Mouse (Mus musculus): ENCODE data around the gene Suclg2. TPM values are rescaled to one million over a fixed set of nuclear protein-coding genes. Genes with fewer than 3 reads are reported as not detected.
"Not testable (repeated sequence)": the region's sequence is repeated elsewhere in the genome, so short reads cannot be mapped to it uniquely, and the experiment has no call there.

Gene Suclg2
- total RNA-seq, 2 experiments from 2014 or later: 121 to 162 TPM

GRCm38 (mm10) chr6:95635411-95635810 is 83.2 kb downstream of the Suclg2 start:
- no peak for DNase-seq (ENCODE audit: low spot score in 2 of 2)

- DNase-seq (ENCODE audit: low spot score in 2 of 2): no peak
Observed at GRCm38 (mm10) chr6:95629071-95629470, 89.5 kb downstream of the Suclg2 start.

- no peak for DNase-seq (ENCODE audit: low spot score in 2 of 2)
Observed at GRCm38 (mm10) chr6:95621821-95622220, 96.8 kb downstream of the Suclg2 start.

DNA sequence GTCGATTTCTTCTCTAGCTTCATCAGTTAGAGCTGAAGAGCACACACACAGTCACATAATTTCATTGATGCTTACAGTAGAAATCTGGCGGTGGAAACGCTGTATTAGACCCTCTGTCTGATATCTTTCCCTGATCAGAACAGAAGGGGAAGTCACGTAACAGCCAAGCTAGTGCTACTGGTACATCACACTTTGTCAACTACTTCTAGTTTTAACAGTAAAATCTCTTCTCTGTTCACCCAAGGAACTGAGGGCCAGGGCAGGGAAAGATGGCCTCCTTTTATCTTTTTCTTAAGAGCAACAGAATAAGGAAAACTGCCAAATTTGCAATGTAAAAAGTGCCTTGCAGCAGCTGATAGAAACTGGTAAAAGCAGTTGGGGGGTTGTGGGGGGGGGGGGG is 97.8 kb downstream of the Suclg2 start:
- no peak for DNase-seq (ENCODE audit: low spot score in 2 of 2)

DNA sequence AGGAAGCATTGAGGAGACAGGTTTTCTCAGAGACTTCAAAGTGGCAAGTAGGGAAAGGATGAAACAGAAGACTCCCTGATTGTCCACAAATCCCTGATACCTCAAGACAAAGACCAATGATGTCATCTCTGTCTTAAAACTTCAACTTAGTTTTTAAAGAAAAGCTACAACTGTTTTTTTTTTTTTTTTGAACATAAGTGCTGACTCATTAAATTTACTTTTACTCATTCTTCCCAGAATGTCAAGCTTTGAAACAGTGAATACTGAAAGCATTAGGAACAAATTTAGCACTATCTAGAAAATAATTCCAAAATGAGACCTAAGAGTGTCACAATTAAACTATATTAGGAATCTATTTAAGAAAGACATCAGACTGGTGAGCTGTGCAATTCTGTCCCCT is 98.8 kb downstream of the Suclg2 start:
- no peak for DNase-seq (ENCODE audit: low spot score in 2 of 2)

GRCm38 (mm10) chr6:95618434-95618833 is 100.2 kb downstream of the Suclg2 start:
- no peak for DNase-seq (ENCODE audit: low spot score in 2 of 2)

GRCm38 (mm10) chr6:95613228-95613627 is 105.4 kb downstream of the Suclg2 start:
- DNase-seq (ENCODE audit: low spot score in 2 of 2): no peak

- no peak for DNase-seq (ENCODE audit: low spot score in 2 of 2)
Observed at GRCm38 (mm10) chr6:95612412-95613022, 106.1 kb downstream of the Suclg2 start.

DNA sequence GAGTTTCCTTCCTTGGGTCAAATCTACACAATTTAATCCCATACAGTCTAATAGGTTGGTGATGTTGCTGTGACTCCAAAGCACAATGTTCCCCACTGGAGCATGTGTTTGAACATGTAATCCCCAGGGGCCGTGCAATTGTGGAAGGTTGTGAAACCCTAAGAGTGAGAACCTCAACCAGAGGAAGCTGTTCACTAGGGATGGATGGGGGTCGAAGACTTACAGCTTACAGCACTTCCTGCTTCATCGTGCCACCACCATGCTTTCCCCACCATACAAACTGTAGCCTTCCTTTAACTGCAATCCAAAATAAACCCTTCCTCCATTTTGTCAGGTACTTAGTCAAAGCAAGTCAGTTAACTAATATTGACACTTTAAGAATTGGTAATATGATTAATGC is 107.5 kb downstream of the Suclg2 start:
- DNase-seq (ENCODE audit: low spot score in 2 of 2): no peak

DNA sequence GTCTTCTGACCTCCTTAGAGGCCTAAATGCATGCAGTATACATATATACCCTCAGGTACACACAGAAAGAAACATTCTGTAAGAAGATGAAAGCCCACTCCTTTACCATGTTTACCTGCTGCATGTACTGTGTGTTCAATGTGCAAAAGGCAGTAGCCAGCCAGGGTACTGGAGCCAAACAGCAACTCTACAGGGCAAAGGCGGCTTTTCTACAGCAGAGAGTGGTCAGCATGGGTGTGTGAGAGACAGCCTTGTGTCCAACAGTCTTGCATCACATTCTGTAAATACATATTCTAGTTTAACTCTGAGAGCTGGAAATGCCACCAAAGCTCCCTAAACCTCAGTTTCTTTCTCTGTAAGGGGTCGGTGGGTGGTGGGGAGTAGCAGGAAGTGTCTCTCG is 110.5 kb downstream of the Suclg2 start:
- no peak for DNase-seq (ENCODE audit: low spot score in 2 of 2)

DNA sequence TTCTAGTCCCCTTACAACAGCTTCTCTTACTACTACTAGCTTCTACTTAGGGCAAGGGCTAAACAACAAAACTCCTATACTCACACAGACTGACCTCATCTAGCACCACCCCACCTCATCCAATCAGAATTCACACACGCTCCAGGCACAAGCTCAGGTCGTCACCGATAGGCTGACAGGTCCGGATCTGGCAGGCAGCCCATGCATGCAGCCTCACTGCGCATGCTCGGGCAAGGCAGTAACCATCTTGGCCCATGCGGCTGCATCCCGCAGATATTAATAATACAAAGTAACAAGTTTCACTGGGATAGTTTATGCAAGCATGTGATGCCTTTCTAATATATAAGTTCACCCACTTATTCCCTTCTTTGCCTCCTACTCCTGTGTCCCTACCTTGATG is 117.9 kb downstream of the Suclg2 start:
- not testable (repeated sequence) for DNase-seq (ENCODE audit: low spot score in 2 of 2)

DNA sequence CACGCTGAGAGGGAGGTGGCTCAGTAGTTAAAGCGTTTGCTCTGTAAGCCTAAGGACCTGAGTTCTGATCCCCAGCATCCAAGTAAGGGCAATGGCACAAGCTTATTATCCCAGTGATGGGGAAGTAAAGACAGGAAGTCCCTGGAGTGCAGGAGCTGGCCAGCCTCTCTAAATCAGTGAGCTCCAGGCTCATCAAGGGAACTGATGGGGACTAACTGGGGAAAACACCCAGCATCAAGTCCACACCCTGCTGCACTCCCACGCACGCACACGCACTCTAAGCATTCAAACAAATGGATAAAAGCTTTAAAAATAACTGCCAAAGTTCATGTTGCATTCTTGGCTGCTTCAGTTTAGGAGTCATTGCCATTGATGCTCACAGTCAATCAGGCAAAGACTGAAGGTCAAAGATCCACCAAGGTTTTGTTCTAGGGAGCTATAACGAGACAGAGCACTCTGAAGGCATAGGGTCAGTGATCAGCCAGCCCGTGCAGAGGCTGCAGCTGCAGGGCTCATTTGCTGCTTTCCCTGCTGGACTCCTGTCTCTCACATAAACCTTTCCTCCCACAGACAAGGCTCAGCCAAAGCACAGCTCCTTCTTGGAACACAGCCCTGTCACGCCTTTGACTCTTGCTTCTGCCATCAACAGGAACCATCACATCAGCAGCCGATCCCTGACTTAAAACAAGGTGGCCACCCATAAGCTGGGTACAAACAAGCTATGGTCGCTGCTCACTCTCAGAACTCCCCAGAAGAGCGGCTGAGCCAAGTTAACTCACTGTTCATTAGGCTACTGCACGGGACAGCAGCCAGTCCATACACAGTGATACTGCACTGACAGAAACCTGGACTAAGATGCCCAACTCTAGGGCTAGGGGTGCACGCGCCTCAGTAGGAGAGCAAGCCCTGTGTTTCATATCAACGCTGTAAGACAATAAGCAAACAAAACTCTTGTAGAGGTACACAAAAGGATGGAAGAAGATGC is 121.5 kb downstream of the Suclg2 start:
- DNase-seq (ENCODE audit: low spot score in 2 of 2): no peak

- DNase-seq (ENCODE audit: low spot score in 2 of 2): no peak
Observed at GRCm38 (mm10) chr6:95595852-95596251, 122.7 kb downstream of the Suclg2 start.

GRCm38 (mm10) chr6:95594239-95594638 is 124.4 kb downstream of the Suclg2 start:
- no peak for DNase-seq (ENCODE audit: low spot score in 2 of 2)

GRCm38 (mm10) chr6:95592396-95592795 is 126.2 kb downstream of the Suclg2 start:
- DNase-seq (ENCODE audit: low spot score in 2 of 2): no peak

DNA sequence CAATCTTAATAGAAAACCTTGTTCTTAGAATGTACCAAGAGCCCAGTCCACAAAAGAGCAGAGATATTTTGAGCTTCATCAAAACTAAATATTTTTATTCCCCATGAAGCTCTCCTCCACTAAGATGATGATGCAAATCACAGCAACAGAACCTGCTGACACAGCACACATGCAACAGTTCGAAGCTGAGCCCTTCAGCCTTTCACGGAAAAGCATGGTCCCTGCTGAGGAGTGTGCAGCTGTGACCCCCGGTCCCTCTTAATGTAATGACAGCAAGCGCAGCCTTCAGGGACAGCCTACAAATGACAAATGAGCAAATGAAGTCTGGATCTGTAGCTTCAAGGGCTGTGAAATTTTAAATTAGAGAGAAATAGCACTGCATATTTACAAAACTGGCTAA is 128.1 kb downstream of the Suclg2 start:
- no peak for DNase-seq (ENCODE audit: low spot score in 2 of 2)

DNA sequence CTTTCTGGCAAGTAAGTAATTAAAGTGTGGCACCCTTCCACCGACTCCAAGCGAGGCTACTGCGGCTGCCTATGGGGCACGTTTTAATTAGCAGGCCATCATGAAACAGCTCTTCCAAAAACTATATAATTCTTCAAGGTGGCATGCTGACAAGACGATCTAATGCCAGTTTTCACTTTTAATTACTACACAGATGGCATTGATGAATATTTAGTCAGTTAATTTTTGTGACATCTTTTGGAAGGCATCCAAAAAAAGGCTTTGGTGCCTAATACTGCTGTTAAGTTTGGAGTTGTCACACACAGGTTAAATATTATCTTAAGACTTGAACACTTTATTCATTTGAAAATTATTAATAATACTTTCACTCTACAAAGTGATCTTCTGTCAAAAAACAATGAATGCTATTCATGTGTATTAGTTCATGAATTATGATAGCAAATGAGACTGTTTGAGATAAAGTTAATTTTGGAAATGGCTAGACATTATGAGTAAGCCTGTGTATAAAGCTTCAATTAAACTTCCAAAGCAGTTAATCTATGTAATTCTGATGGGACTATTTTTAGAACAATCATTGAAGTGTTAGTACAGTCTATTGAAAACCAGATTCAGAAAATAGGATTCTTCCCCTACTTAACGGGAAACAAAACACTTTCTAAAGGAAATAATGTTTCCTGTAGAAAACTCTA is 131.3 kb downstream of the Suclg2 start:
- DNase-seq (ENCODE audit: low spot score in 2 of 2): no peak

DNA sequence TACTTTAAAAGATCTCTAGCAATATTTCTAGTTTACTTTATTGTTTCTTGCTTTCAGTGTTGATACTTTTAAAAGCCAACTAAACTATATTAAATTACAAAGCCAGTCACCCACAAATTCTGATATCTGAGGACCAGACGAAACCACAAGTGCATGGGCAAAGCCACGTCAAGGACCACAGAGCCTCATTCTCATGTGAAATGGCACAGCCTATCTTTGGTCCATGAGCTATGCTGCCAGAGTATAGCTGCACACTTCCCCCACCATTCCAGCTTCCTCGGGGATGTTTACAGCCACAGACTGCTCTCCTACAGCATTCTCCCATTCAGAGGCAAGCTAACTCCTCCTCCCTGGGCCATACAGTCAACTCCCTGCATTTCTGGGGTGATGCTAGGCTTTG is 136.7 kb downstream of the Suclg2 start:
- no peak for DNase-seq (ENCODE audit: low spot score in 2 of 2)

GRCm38 (mm10) chr6:95579792-95580191 is 138.8 kb downstream of the Suclg2 start:
- DNase-seq (ENCODE audit: low spot score in 2 of 2): no peak

DNA sequence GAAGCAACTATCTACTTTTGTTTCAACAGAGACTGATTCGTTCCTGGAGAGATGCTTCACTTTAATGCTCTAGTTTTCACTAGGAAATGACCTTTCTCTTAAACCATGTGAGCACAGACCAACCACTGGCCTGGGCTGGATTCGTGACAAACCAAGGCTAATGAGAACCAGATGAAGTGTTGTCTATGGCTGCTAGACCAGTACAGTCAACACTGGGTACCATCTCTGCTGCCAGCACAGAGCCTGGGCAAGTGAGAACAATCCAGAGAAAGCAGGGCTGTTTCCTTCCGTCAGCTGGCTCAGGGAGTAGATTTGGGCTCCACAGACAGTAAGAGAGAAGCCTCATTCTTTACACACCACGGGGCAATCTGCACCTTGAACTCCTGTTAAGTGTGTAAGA is 143.1 kb downstream of the Suclg2 start:
- DNase-seq (ENCODE audit: low spot score in 2 of 2): no peak

DNA sequence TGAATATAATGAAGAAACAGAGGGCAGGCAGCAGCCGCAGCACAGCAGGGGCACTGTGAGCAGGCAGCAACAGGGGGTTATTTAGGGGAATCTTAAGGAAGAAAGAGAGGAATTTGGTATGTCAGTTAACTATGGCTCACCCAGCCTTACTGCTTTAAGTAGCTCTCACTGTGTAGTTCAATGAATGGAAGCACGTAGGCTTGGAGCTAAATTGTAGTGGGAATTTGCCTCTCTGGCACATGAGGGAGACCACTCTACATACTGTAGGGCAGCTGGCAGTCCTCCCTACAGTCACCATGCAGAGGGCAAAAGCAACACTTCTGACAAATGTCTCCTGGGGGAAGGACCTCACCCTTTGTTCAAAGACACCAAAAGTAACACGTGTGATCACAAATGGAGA is 143.7 kb downstream of the Suclg2 start:
- no peak for DNase-seq (ENCODE audit: low spot score in 2 of 2)

DNA sequence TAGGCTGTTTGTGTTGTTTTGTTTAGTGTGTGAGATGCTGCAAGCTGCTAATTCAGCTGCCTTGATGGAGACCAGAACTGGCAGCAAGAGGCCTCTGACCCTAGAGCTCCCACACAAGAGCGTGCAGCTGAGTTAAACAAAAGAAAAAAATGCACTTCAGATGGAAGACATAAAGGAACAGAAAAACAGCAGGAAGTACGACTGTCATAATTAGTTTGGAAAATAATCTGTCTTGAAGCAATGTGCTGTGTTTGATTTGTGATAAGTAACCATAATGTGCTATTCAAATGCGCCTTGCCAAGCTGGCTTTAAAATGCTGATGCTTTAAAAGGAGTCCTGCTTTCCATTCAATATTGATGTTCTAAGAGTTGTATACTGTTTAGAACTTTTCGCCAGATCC is 144.2 kb downstream of the Suclg2 start:
- no peak for DNase-seq (ENCODE audit: low spot score in 2 of 2)
